Mouse (Mus musculus) embryonic facial prominence, embryonic 14.5 days (tissue): ENCODE measurements around the gene Snx29. TPM values are rescaled to one million over a fixed set of nuclear protein-coding genes. Genes with fewer than 3 reads are reported as not detected.
A peak's percentile ranks its signal among the peaks of the same experiment; 100 is the strongest.

Experiments
- ATAC-seq: fragments of 200-750 bp; cut with Nextera tagmentation; 2 replicates; pipeline ENCODE4 v1.8.0; 2017; ENCODE audit warnings: low read depth, moderate number of reproducible peaks, moderate TSS enrichment
- DNase-seq: peaks from one replicate; pipeline ENCODE4 v3.0.0-alpha.2; 2015; ENCODE audit warnings: low spot score
- H3K27ac ChIP-seq: fragments of 300-500 bp; sonication (generic); replicated peaks from 2 replicates; pipeline ENCODE4 v1.5.1; 2014; ENCODE audit warnings: low read depth, mild to moderate bottlenecking, low read length, moderate library complexity
- H3K27me3 ChIP-seq: fragments of 300-500 bp; sonication (generic); replicated peaks from 2 replicates; pipeline ENCODE4 v1.6.1; 2014; ENCODE audit warnings: low read length; ENCODE audit not compliant: control insufficient read depth, insufficient read depth
- H3K36me3 ChIP-seq: fragments of 300-500 bp; sonication (generic); 2 replicates; pipeline ENCODE4 v1.6.1; 2014; ENCODE audit warnings: low read length, mixed read lengths; ENCODE audit not compliant: control insufficient read depth, insufficient read depth
- H3K4me1 ChIP-seq: fragments of 300-500 bp; sonication (generic); 2 replicates; pipeline ENCODE4 v1.6.1; 2014; ENCODE audit warnings: antibody characterized with exemption, low read length; ENCODE audit not compliant: control insufficient read depth, insufficient read depth
- H3K4me2 ChIP-seq: fragments of 300-500 bp; sonication (generic); 2 replicates; pipeline ENCODE4 v1.6.1; 2014; ENCODE audit warnings: low read depth, mild to moderate bottlenecking, low read length, moderate library complexity, mixed read lengths
- H3K4me3 ChIP-seq: fragments of 300-500 bp; sonication (generic); 2 replicates; pipeline ENCODE4 v1.5.1; 2014; ENCODE audit warnings: low read depth, mild to moderate bottlenecking, low read length
- H3K9ac ChIP-seq: fragments of 300-500 bp; sonication (generic); 2 replicates; pipeline ENCODE4 v1.6.1; 2014; ENCODE audit warnings: low read depth, mild to moderate bottlenecking, low read length, moderate library complexity, mixed read lengths
- H3K9me3 ChIP-seq: fragments of 300-500 bp; sonication (generic); 2 replicates; pipeline ENCODE4 v1.6.1; 2016; ENCODE audit warnings: low read length; ENCODE audit not compliant: control insufficient read depth
- WGBS: fragments of 180-500 bp; shearing (Covaris S2); extraction: QIAGEN DNeasy Blood & Tissue Kit; methylation state at CpG from one replicate; pipeline ENCODE4 v1.1.7; 2014; 5-methylcytosine and 5-hydroxymethylcytosine counted together
- polyA plus RNA-seq: library from polyadenylated mRNA; unstranded; fragments of >200 nt; fragmentation: Nextera tagmentation; extraction: Ambion mirVana; gene quantifications from 2 replicates; pipeline ENCODE4 v1.2.1, GENCODE M21; 2014

Snx29 gene
- polyA plus RNA-seq, 1 experiment from 2014 or later = 9.7 TPM

GRCm38 (mm10) chr16:11624121-11624520, 301.4 kb downstream of the Snx29 start:
- Histone ChIP-seq H3K4me1 (0 out of 2 replicates have a peak, but pooled peaks cover 2% of the 10 kb centered on the region), H3K9ac (no peak overlapping the region), H3K36me3 (no peaks in the 10 kb centered on the region), H3K9me3 (no peaks in the 10 kb centered on the region), H3K27ac (no peak overlapping the region), H3K4me3 (no peak overlapping the region), H3K27me3 (no peaks in the 10 kb centered on the region), H3K4me2 (no peak overlapping the region)
- ATAC-seq (no peak), DNase-seq (no peak)
- 56% methylated on average over 2 of the region's 2 CpGs for WGBS

- no peak for DNase-seq
- H3K9me3 ChIP-seq = no peaks in the 10 kb centered on the region
- H3K4me3 ChIP-seq = no peak overlapping the region
- no peaks in the 10 kb centered on the region for H3K36me3 ChIP-seq
- H3K4me2 ChIP-seq = no peak overlapping the region
- 55% methylated on average over 1 of the region's 1 CpGs for WGBS
- 0 out of 2 replicates have a peak, but pooled peaks cover 2% of the 10 kb centered on the region for H3K4me1 ChIP-seq
- H3K9ac ChIP-seq = no peak overlapping the region
- no peaks in the 10 kb centered on the region for H3K27me3 ChIP-seq
- no peak for ATAC-seq
- no peak overlapping the region for H3K27ac ChIP-seq
Observed at GRCm38 (mm10) chr16:11626004-11626481, 303.3 kb downstream of the Snx29 start.

DNA sequence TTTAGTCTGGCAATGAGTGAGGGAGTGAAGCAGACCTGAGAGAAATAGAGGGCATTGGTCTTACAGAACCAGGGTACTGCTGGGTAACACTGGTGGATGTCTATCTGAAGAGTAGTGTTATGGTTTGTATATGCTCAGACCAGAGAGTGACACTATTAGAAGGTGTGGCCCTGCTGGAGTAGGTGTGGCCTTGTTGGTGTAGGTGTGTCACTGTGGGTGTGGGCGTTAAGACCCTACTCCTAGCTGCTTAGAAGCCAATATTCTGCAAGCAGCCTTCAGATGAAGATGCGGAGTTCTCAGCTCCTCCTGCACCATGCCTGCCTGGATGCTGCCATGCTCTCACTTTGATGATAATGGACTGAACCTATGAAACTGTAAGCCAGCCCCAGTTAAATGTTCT, 303.9 kb downstream of the Snx29 start:
- 0 out of 2 replicates have a peak, but pooled peaks cover 2% of the 10 kb centered on the region for H3K4me1 ChIP-seq
- no peak overlapping the region for H3K4me2 ChIP-seq
- ATAC-seq (no peak), DNase-seq (no peak)
- H3K9ac ChIP-seq = no peak overlapping the region
- WGBS = 81% methylated on average over 2 of the region's 2 CpGs
- H3K27ac ChIP-seq = no peak overlapping the region
- no peaks in the 10 kb centered on the region for H3K27me3 ChIP-seq
- H3K9me3 ChIP-seq = no peaks in the 10 kb centered on the region
- H3K4me3 ChIP-seq = no peak overlapping the region
- no peaks in the 10 kb centered on the region for H3K36me3 ChIP-seq

- no peak overlapping the region for H3K9ac ChIP-seq
- no peaks in the 10 kb centered on the region for H3K36me3 ChIP-seq
- WGBS = 68% methylated on average over 9 of the region's 9 CpGs
- DNase-seq = peak; percentile 62
- 0 out of 2 replicates have a peak, but pooled peaks cover 2% of the 10 kb centered on the region for H3K4me1 ChIP-seq
- H3K9me3 ChIP-seq = no peaks in the 10 kb centered on the region
- no peak overlapping the region for H3K4me2 ChIP-seq
- no peaks in the 10 kb centered on the region for H3K27me3 ChIP-seq
- peak; percentile 65; the same call in 1 of the 2 replicates for ATAC-seq
- no peak overlapping the region for H3K4me3 ChIP-seq
- no peak overlapping the region for H3K27ac ChIP-seq
Observed at GRCm38 (mm10) chr16:11627866-11628638, 305.3 kb downstream of the Snx29 start.

DNA sequence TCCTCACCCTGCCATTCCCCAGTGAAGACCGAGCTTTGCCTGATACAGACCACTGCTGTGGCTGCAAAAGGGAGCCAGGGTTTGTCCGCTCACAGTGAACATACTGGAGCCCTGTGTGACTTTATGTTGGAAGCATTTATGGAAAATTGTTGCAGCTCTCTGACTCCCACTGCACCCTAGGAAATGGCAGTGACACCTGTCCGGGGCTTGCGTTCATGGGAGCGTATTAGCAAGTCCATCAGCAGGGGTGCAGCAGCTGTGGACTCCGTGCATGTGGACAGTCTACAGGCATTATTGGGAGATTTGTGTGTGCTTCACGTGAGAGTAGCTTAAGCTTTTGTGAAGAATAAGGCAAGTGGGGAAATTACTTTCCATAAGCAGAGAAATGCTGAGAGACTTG, 307.0 kb downstream of the Snx29 start:
- no peak overlapping the region for H3K9ac ChIP-seq
- WGBS = 84% methylated on average over 7 of the region's 7 CpGs
- no peaks in the 10 kb centered on the region for H3K27me3 ChIP-seq
- no peaks in the 10 kb centered on the region for H3K9me3 ChIP-seq
- DNase-seq = no peak
- H3K4me2 ChIP-seq = no peak overlapping the region
- no peaks in the 10 kb centered on the region for H3K36me3 ChIP-seq
- 0 out of 2 replicates have a peak, but pooled peaks cover 2% of the 10 kb centered on the region for H3K4me1 ChIP-seq
- peak; percentile 12; the same call in 1 of the 2 replicates for ATAC-seq
- H3K27ac ChIP-seq = no peak overlapping the region
- H3K4me3 ChIP-seq = no peak overlapping the region

DNA sequence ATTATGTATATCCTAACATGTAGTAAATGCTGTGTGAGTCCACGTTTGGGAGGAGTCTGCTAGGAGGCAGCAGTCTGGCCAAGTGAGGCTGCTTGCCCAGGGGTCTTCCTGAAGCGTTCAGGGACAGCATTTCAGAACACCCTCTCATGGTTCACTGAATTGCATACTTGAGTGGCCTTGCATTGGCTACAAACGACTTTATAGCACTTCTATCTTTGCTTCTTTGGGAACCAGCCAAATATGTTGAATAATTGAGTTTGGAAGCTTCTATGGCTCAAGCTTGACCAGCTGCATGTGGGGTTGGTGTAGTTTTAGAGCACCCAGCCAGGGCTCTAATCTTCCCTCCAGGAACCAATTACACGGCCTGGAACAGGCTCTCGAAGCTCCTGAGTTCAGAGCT, 307.8 kb downstream of the Snx29 start:
- no peak overlapping the region for H3K9ac ChIP-seq
- H3K4me1 ChIP-seq = 0 out of 2 replicates have a peak, but pooled peaks cover 2% of the 10 kb centered on the region
- ATAC-seq = no peak
- no peak overlapping the region for H3K27ac ChIP-seq
- H3K9me3 ChIP-seq = no peaks in the 10 kb centered on the region
- H3K4me2 ChIP-seq = no peak overlapping the region
- DNase-seq = no peak
- no peaks in the 10 kb centered on the region for H3K27me3 ChIP-seq
- no peaks in the 10 kb centered on the region for H3K36me3 ChIP-seq
- H3K4me3 ChIP-seq = no peak overlapping the region
- 48% methylated on average over 5 of the region's 5 CpGs for WGBS

- H3K36me3 ChIP-seq = no peaks in the 10 kb centered on the region
- peaks cover 11% of the 10 kb centered on the region; the same call in 1 of the 2 replicates for H3K4me1 ChIP-seq
- no peak overlapping the region for H3K9ac ChIP-seq
- ATAC-seq (no peak), DNase-seq (no peak)
- H3K27me3 ChIP-seq = no peaks in the 10 kb centered on the region
- H3K9me3 ChIP-seq = no peaks in the 10 kb centered on the region
- WGBS = 81% methylated on average over 2 of the region's 2 CpGs
- no peak overlapping the region for H3K4me2 ChIP-seq
- no peak overlapping the region for H3K4me3 ChIP-seq
- H3K27ac ChIP-seq = no peak overlapping the region
Observed at GRCm38 (mm10) chr16:11632205-11632747, 309.6 kb downstream of the Snx29 start.

- Histone ChIP-seq H3K4me1 (peaks cover 9% of the 10 kb centered on the region; the same call in 1 of the 2 replicates), H3K4me2 (no peak overlapping the region), H3K9me3 (no peaks in the 10 kb centered on the region), H3K4me3 (no peak overlapping the region), H3K27ac (no peak overlapping the region), H3K36me3 (no peaks in the 10 kb centered on the region), H3K27me3 (no peaks in the 10 kb centered on the region), H3K9ac (0 out of 2 replicates have a peak overlapping the region, but pooled peaks have one; percentile 3)
- no peak for ATAC-seq
- DNase-seq = no peak
- 71% methylated on average over 7 of the region's 7 CpGs for WGBS
Observed at GRCm38 (mm10) chr16:11636196-11636733, 313.6 kb downstream of the Snx29 start.
